Mouse (Mus musculus) cerebellum, adult 2 months (tissue): Measurements from ENCODE around the gene Mapk7.

Experiments
- CTCF ChIP-seq: fragments of 200-500 bp; IDR thresholded peaks from 2 replicates; pipeline ENCODE4 v1.5.1; 2011; ENCODE audit warnings: low read depth, mild to moderate bottlenecking, control low read depth, low read length, moderate library complexity, borderline replicate concordance; ENCODE audit not compliant: insufficient read depth
- POLR2A ChIP-seq: fragments of 200-500 bp; IDR thresholded peaks from 2 replicates; pipeline ENCODE4 v1.6.1; 2011; ENCODE audit warnings: low read length, control low read depth, borderline replicate concordance; ENCODE audit not compliant: insufficient read depth

GRCm38 (mm10) chr11:61526872-61527271 is 32.7 kb upstream of the Mapk7 start:
- TF ChIP-seq POLR2A: no peak
- TF ChIP-seq CTCF: no peak
